Mouse (Mus musculus) duodenum, adult 2 months (tissue): Measurements from ENCODE around the gene Kng1. TPM values are rescaled to one million over a fixed set of nuclear protein-coding genes. Genes with fewer than 3 reads are reported as not detected.

Source experiments
- polyA plus RNA-seq: library from polyadenylated mRNA; depleted of rRNA; stranded (reverse); fragments of >200 nt; gene quantifications from 2 replicates; pipeline ENCODE4 v1.2.3, GENCODE M21; 2012; ENCODE audit warnings: low replicate concordance; rRNA removed

The Kng1 gene
- not detected in 2 replicates for polyA plus RNA-seq

DNA sequence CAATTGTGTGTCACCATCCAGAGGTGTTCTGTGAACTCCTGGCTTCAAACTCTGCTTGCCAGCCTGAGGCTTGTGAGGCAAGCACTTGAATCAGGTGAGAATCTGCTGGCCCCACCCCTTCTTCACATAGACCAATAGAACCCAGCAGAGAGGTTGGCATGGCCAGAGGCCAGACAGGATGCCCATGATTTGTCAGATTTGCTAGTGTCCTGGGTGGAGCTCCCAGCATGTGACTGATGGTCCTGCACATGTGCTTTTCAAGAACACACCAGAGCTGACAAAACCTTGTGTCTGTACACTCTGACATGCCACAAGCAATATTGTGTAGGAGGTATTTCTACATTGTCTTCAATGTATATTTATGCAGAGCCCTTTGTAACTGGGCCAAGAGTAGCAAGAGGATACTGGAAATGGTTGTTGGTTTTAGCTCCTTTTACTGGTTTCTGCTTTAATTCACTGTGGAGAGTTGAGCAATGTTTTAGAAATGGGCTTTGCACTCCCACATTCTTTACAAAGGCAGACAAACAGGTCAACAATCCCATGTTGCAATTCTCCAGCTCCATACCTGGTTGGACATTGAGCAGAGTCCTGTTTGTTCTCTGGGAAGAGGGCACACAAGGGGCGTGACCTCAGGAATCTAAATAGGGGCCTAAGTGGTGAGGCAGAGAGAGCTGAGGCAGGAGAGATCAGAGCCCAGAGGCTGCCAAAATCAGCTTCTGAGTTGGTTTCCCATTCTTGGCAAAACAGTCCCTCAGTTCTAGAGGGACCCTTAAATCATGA lies at the start of gene Kng1:
Gene Kng1 (plus strand): TSS at position 198 of the 780 bp plus-strand sequence.

DNA sequence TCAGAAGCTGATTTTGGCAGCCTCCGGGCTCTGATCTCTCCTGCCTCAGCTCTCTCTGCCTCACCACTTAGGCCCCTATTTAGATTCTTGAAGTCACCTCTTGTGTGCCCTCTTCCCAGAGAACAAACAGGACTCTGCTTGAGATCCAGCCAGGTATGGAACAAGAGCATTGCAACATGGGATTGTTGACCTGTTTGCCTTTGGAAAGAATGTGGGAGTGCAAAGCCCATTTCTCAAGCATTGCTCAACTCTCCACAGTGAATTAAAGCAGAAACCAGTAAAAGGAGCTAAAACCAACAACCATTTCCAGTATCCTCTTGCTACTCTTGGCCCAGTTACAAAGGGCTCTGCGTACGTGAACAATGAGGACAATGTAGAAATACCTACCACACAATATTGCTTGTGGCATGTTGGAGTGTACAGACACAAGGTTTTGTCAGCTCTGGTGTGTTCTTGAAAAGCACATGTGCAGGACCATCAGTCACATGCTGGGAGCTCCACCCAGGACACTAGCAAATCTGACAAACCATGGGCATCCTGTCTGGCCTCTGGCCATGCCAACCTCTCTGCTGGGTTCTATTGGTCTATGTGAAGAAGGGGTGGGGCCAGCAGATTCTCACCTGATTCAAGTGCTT lies 28.6 kb upstream of the Kng1 start, which contains the start of gene Kng2:
Gene Kng2 (minus strand): TSS at position 517 of the 635 bp plus-strand sequence.

DNA sequence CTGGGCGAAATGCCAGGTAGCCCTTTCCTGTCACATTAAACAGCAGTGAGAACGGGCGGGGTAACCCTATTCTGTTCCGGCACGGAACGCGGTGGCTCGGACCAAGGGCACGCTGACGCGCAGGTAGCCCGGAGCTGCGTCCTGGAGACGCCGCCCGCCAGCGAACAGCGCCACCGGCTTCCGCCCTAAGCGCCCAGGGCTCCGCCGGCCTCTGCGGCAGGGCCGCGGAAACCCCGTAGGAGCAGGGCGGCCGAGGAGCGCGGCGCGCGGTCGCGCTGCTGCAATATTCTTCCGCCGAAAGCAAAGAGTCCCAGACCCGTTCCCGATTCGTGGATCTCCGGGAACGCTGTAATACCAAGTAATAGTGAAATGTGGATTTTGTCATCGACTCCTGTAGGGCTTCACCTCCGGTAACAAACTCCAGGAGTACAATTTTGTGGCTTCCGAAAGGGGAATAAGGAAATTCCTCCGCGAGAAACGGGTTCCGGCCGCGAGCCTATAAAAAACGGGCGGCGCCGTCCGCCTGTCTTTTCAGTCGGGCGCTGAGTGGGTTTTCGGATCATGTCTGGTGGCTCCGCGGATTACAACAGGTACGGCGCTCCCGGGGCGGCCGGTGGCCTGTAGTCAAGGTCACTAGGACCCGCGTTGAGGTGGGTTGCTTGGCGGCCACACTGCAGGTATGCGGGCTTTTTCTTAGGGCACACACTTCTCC lies 49.7 kb downstream of the Kng1 start, which contains the start of gene Eif4a2:
Gene Eif4a2 (plus strand): TSS at position 214 of the 712 bp plus-strand sequence.

DNA sequence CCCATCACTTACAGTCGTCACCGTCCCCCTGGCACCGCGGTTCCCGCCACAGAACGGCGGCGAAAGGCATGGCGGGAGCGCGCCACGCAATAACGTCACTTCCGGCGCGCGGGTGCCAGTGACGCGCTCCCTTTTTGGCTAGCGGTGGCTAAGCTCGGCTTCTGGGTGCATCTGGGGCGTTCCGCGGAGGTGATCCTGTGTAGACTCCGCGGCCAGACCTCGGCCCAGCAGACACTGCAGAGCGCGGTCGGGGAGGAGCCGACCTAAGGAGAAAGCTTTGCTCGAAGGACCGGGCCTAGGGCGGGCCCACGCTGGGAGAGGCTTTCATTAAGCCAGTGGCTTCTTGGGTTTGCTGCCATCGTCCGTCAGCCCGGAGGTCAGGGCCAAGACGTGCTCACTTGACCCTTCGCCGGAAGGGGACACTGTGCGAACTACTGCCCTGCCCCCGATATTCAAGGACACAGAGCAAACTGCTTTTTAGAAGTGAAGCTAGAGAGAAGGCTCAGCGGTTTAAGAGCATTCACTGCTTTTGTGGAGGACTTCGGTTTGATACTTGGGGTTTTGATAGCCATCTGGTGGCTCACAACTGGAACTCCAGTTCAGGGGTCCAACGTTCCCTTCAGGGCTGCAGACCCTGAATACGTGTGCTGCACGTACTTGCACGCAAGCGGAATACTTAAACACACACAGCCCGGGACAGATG lies 70.2 kb downstream of the Kng1 start, which contains the start of gene Rfc4:
Gene Rfc4 (minus strand): TSS at position 65 of the 703 bp plus-strand sequence.

Other genes with a start within 250 kb of the Kng1 start
- not detected in 2 replicates for gene Crygs, start 246.3 kb upstream of the Kng1 start, polyA plus RNA-seq
- 3.3 and 4.8 TPM in 2 replicates for gene Tbccd1, start 200.2 kb upstream of the Kng1 start, polyA plus RNA-seq
- gene Dnajb11, start 200.0 kb upstream of the Kng1 start, polyA plus RNA-seq, result 19.0 and 19.1 TPM in 2 replicates
- 1.1 TPM in 1 of 2 replicates, not detected in the other for gene Ahsg, start 166.6 kb upstream of the Kng1 start, polyA plus RNA-seq
- 0.30 and 0.38 TPM in 2 replicates for gene Fetub, start 139.5 kb upstream of the Kng1 start, polyA plus RNA-seq
- gene Hrg, start 106.8 kb upstream of the Kng1 start, polyA plus RNA-seq, result not detected in 2 replicates
- gene Kng2, start 28.4 kb upstream of the Kng1 start, polyA plus RNA-seq, result not detected in 2 replicates
- 9.5 and 10.5 TPM in 2 replicates for gene Eif4a2, start 49.6 kb downstream of the Kng1 start, polyA plus RNA-seq
- 0.47 TPM in 1 of 2 replicates, not detected in the other for gene Rfc4, start 69.9 kb downstream of the Kng1 start, polyA plus RNA-seq
- gene Adipoq, start 88.7 kb downstream of the Kng1 start, polyA plus RNA-seq, result 0.85 and 13.0 TPM in 2 replicates
- gene St6gal1, start 166.9 kb downstream of the Kng1 start, polyA plus RNA-seq, result 3.3 and 3.8 TPM in 2 replicates